Mouse (Mus musculus) 3134 (cell line): ENCODE data around the gene Dido1.
A peak's percentile ranks its signal among the peaks of the same experiment; 100 is the strongest.

Experiments used
- DNase-seq: peaks from one replicate; pipeline ENCODE4 v3.0.0-alpha.2; 2011; ENCODE audit warnings: low spot score; ENCODE audit not compliant: insufficient read length; ENCODE audit errors: extremely low read depth

Dido1 gene

GRCm38 (mm10) chr2:180709923-180710272, at the start of gene Dido1, which contains the start of gene Gid8:
Dido1 (minus strand) TSS chr2:180709999.
Gid8 (plus strand) TSS chr2:180710117.
- peak; percentile 94 for DNase-seq

GRCm38 (mm10) chr2:180758513-180759263, 48.9 kb upstream of the Dido1 start:
- no peak for DNase-seq

- DNase-seq: no peak
Observed at GRCm38 (mm10) chr2:180756786-180757185, 47.0 kb upstream of the Dido1 start.

GRCm38 (mm10) chr2:180755896-180756295, 46.1 kb upstream of the Dido1 start:
- DNase-seq: peak; percentile 23

- no peak for DNase-seq
Observed at GRCm38 (mm10) chr2:180754976-180755688, 45.3 kb upstream of the Dido1 start.

- no peak for DNase-seq
Observed at GRCm38 (mm10) chr2:180748904-180749303, 39.1 kb upstream of the Dido1 start.

GRCm38 (mm10) chr2:180746569-180747192, 36.9 kb upstream of the Dido1 start:
- DNase-seq: no peak

- peak; percentile 50 for DNase-seq
Observed at GRCm38 (mm10) chr2:180745248-180745927, 35.6 kb upstream of the Dido1 start.

GRCm38 (mm10) chr2:180743321-180743720, 33.5 kb upstream of the Dido1 start:
- DNase-seq: no peak

GRCm38 (mm10) chr2:180742820-180743219, 33.0 kb upstream of the Dido1 start:
- no peak for DNase-seq

- no peak for DNase-seq
Observed at GRCm38 (mm10) chr2:180741421-180741820, 31.6 kb upstream of the Dido1 start.

GRCm38 (mm10) chr2:180740349-180740748, 30.6 kb upstream of the Dido1 start:
- no peak for DNase-seq

- DNase-seq: no peak
Observed at GRCm38 (mm10) chr2:180737984-180738383, 28.2 kb upstream of the Dido1 start.

GRCm38 (mm10) chr2:180735232-180735631, 25.4 kb upstream of the Dido1 start:
- DNase-seq: no peak

- peak; percentile 24 for DNase-seq
Observed at GRCm38 (mm10) chr2:180731984-180732383, 22.2 kb upstream of the Dido1 start.

- DNase-seq: no peak
Observed at GRCm38 (mm10) chr2:180731036-180731435, 21.2 kb upstream of the Dido1 start.

- no peak for DNase-seq
Observed at GRCm38 (mm10) chr2:180727613-180728021, 17.8 kb upstream of the Dido1 start.

GRCm38 (mm10) chr2:180726658-180727442, 17.1 kb upstream of the Dido1 start:
- DNase-seq: no peak

- no peak for DNase-seq
Observed at GRCm38 (mm10) chr2:180725856-180726629, 16.2 kb upstream of the Dido1 start.

- no peak for DNase-seq
Observed at GRCm38 (mm10) chr2:180725414-180725778, 15.6 kb upstream of the Dido1 start.
